Mouse (Mus musculus) G1E (cell line): ENCODE data around the gene Tubd1.

Experiments used
- CTCF ChIP-seq: IDR thresholded peaks from 2 replicates; pipeline ENCODE4 v1.5.1; 2012; ENCODE audit warnings: low read depth, low read length, inconsistent platforms, mixed read lengths
- TAL1 ChIP-seq: conservative IDR thresholded peaks from 2 replicates; pipeline ENCODE4 v1.6.1; 2012; ENCODE audit warnings: low read depth, low read length, inconsistent platforms, mixed read lengths

DNA sequence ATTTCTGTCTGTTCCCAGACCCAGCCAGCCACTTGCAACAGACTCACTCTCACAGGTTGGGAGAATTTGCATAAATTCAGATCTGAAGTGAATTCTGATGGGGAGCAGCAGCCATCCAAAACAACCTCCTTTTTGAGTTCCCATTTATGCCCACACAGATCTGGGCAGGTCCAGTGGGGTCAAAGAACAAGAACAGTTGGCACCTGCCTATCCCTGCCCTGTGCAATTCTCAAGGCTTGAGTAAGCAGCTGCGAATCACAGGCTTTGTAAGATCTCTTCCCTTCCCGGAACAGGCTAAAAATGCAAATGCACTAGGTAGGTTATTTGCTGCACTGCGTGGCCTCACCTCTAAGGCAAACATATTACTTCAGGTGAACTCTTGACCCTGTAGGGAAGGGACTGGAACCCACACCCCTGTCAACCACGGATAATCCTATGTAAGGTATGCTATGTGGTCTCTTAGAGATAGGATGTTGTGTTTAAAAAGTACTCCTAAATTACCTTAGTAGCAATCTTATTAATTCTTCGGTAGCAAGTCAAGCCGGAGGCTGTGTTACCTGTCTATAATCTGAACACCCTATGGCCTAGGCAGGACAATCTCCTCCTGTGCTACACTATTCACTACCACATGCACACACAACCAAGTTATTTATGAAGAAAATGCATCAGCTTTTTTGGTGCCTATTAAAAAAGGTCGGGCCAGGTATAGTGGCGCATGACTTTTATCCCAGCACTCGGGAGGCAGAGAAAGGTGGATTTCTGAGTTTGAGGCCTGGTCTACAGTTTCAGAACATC lies 35.7 kb downstream of the Tubd1 start:
- TF ChIP-seq TAL1, result no peak
- no peak for TF ChIP-seq CTCF
